Mouse (Mus musculus) urinary bladder, adult 2 months (tissue): ENCODE data around the gene Zbtb48. TPM values are rescaled to one million over a fixed set of nuclear protein-coding genes. Genes with fewer than 3 reads are reported as not detected.

Source experiments
- DNase-seq: peaks from one replicate; pipeline ENCODE4 v3.0.0; 2022; ENCODE audit warnings: low spot score
- polyA plus RNA-seq: library from polyadenylated mRNA; depleted of rRNA; stranded (reverse); fragments of >200 nt; gene quantifications from 2 replicates; pipeline ENCODE4 v1.2.3, GENCODE M21; 2012

Gene Zbtb48
- polyA plus RNA-seq, 1 experiment = 16.0 TPM

DNA sequence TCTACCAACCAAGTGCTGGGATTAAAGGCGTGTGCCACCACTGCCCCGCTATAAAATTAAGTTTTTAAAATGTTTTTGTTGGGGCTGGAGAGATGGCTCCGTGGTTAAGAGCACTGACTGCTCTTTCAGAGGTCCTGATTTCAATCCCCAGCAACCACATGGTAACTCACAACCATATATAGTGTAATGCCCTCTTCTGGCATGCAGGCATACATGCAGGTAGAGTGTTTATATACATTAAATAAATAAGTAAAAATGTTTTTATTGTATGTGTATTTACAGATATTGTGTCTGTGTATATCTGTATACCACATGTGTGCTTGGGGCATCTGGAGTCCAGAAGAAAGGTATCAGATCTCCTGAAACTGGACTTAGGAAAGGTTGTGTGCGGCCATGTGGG lies 26.1 kb downstream of the Zbtb48 start:
- DNase-seq = no peak

DNA sequence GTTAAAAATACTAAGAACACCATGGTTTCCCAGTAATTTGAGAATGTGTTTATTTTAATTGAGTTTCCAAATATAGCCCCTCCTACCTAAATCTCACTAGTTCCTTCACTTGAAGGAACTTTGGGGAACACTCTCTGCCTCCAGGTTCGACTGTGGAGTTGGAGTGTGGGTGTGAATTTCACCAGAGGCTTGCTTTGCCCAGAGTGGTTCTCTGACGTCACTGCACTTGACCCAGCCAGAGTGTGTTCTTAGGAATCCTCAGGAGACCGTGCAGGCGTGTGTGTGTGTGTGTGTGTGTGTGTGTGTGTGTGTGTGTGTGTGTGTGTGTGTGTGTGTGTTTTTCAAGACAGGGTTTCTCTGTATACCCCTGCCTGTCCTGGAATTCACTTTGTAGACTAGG lies 26.6 kb downstream of the Zbtb48 start:
- DNase-seq = no peak

DNA sequence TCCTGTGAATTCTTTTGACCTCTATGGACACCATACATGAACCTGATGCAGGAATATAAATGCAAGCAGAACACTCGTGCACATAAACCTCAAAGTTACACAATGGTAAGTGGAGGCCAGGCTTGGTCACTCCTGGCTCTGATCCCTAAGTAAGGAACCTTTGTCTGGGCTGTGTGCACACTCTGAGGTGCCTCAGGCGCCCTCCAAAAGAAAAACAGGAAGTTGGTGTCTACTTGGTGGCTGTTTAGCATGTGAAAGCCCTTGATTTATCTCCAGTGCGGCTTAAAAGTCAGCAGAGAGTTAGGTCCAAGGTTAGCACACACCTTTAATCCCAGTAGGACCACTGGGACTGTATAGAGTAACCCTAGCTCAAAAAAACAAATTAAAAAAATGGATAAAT lies 28.0 kb downstream of the Zbtb48 start:
- DNase-seq = no peak

DNA sequence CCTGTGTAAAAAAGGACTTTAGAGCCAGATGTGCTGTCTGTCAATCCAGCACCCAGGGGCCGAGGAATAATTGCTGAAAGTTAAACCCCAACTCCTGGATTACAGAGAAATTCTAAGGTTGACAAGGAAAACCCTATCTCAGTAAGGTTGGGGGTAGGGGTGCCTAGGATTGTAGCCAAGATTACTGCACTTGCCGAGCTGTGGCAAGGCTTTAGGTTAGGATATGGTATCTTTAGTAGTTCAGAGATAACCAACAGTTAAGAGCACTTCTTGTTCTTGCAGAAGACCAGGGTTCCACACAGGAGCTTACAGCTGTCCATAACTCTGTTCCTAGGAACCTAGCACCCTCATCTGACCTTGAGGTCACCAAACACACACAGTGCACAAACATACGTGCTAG lies 29.8 kb downstream of the Zbtb48 start:
- DNase-seq = no peak

DNA sequence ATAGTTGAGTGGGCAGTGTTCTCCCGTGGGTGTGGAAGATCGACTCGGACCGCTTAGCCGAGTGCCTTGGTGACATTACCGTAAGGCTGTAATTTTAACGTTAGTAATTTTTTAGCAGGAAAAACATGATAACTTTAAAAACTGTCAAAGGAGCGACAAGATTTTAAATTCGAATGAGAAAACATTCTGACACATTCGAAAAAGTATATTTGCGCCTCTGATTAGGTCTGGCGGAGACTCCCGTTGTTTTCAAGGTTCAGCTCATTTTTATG lies 30.6 kb downstream of the Zbtb48 start:
- no peak for DNase-seq

DNA sequence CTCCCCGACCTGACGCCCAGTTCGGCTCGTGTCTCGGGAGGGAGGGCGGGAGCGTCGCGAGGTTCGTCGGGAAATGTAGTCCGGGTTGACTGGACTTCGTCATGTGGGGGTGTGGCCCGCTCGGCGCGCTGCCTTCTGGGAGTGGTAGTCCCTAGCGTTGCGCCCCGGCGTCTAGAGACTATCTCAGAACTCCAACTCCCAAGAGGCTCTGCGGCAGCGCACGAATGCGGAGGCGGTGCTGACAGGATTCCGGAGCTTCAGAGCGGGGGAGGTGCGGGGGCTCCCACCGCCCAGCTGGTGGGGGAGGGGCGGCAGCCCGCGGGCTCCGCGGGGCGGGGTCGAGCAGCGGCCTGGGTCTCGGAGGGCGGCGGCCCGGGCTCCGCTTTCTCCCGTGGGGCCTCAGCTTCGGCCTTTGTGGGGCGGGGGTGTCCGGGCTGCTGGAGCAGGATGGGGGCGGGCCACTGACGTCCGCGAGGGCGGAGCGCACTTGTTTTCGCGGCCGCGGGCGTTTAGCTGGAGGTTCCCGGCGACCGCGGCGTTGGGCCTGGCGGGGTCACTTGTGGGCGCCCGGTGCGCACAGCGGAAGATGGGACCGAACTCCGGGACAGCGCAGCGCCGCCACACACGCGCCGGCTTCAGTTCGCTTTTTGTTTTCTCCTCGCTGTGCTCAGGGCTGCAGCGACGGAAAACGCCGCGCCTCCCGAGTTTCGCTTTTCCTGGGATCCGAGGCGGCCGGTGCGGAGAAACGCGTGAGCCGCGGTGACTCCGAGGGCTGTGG lies 31.1 kb downstream of the Zbtb48 start, which contains the start of gene Phf13:
TSS of gene Phf13 (minus strand) at position 86 of the 778 bp plus-strand sequence.
- DNase-seq = peak; percentile 97

DNA sequence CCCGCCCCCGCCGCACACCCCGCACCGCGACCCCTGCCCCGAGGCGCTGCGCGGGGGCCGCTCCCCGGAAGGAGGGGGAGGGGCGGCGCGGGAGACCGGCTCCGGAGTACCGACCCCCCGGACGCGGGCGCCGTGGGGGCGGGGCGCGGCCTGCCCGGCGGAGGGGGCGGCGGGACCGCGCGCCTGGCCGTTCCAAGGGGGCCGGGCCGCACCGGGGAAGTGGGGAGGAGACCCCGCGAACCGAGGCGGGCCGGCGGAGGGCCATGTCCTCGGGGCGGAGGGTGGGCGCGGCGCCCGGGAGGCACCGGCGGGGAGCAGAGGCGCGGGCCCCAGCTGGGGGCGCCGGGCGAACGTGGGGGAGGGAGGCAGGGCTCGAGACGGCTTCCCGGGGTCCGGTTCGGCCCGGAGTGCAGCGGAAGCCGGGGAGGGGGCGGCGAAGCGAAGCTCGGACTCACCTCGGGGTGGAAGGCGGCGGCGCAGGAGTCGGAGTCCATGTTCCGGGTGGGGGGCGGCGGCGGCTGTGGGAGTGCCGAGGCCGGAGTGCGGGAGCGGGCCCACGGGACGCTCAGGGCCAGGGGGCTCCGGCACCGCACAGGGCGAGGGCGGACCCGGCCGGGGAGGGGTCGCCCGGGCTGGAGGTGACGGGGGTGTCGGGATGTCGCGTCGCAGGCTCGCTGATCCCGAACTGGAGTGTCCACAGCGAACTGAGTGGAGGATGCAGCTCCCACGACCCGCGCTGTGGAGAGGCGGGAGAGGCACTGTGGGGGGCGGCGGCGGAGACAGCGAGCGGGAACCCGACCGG lies 31.9 kb downstream of the Zbtb48 start:
- DNase-seq = no peak

DNA sequence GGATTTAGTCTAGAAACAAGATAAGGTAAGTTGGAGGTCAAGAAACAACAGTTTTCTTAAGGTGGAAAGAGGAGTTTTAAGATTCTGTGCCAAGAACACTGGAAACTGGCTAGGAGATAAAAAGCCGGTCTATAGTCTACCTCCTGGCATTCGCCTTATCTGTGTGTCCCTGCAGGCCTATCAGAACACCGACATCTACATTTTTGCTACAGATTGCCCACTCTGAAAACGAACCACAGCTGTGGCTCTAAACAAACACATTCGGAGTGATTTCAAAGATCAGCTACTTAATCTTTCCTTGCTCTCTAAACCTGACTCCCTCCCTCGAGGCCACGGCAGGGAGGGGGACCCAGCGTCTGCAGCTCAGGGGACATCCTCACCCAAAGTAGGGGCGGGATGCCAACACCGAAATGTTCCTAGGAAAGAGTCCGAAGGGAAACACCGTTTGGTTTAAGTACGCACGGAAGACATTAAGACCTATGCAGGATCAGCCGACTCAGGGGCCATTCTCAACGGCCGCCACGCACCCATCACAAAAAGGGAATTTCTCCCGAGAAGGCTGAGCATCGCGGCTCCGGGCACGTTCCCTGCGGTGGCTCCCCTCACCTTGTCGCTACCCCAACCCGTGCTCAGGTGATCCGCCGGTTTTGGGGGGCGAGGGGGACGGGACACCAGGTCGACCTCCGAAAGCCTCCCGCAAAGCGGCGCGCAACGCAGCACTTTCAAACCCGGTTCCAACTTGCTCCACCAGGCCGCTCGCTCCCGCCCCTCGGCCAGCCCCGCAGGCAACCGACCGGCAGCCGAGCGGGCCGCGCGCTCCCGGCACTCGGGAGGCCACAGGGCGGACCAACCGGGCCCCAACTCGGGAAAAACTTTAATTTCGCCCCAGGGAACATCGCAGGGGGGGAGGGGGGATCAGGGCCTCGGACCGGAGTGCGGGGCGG lies 33.0 kb downstream of the Zbtb48 start:
- DNase-seq = no peak

DNA sequence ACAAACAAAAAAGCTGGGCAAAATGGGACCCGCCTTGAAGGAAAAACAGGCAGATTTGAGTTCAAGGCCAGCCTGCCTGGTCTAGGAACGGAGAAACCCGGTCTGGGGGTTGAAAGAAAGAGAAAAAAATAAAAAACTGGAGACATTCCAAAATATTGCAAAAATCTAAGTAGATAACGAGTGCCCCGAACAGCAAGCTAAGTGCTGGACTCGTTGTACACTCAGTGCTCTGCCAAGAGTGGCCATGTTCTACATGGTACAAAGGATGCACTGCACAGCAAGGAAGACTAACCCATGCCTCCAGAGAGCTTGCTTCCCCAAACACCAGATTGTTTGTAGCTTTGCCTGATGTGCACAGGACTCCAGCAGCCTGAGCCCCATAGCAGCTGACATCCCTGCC lies 34.4 kb downstream of the Zbtb48 start:
- no peak for DNase-seq

DNA sequence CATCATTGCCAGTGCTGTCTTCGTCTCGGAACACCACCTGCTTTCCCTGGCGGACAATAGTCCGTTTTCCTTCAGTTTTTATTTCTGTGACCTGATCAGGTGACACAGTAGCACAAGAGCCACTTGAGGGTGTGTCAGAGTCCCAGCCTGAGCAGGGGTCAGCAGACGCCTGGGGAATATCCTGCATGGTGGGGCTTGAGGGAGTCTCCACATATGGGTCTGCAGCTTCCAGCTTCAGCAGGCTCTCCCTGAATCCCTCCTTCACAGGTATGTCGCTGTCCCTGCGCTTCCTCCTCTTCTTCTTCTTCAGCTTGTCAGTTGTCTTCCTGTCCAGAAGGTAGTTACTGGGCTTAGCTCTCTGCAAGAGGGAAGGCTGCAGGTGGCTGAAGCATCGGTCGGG lies 35.4 kb downstream of the Zbtb48 start:
- no peak for DNase-seq

DNA sequence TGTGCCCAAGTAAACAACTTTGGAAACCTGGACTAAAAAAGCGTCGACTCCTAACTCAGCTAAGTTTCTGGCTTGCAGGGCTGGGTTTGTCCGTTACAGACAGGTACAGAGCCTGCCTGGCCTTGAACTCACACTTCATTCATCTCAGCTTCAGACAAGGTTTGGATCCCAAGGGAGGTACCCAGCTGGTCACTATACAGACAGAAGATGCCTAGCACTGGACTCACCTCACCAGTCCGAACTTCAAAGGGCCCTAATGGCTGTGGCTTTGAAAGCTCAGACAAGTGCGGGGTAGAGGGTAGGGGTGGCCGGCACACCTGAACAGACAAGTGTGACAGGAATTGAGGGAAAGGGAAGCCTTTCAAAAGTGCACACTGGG lies 38.4 kb downstream of the Zbtb48 start:
- no peak for DNase-seq

DNA sequence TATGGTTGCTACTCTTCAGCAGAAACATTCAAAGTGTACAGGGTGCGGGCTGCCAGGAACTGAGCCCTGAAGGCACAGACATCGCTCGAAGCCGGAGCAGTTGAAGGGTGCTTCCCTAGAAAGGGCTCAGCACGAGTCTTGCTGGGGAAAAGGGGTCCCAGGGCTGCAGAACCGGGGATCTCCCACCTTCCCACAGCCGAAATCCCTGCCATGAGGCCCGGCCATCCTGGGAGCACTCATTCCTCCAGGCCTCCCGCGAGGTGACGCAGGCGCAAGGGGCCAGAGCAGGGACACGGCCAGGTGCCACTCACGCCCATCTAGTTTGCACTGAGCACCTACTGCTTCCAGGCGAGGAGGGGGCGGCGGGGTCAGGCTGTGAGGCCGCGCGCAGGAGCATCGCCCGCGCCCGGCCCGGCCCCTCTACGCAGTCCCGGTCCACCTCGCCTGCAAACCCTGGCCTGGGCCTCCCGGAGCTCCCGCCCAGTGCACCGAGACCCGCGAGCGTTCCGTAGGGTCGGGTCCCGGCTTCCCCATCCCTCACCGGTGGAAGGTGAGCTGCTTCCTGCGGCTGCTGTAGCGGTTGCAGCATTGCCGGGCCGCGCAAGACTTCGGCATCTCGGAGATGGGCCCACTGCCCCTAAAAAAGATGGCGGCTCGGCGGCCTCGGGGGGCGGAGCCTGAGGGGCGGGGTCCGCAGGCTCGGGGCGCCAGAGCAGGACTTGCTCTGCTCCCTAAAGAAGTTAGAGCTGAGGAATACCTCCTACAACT lies 38.9 kb downstream of the Zbtb48 start, which contains the start of gene Thap3:
TSS of gene Thap3 (minus strand) at position 656 of the 768 bp plus-strand sequence.
- peak; percentile 76 for DNase-seq

DNA sequence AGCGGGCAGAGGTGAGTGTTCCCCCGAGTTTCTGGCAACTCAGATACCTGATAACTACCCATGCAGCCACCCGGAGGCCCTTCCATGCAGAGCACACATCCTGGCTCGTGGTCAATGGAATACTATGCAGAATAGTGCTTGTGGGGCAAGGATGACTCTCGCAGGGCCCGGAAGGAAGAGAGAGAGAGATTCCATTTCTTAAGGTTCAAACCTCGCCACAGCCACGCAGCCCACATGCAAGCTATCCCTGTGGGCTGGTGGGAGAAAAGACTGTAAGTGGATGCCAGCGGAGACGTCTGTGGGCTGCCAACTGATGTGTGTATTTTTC lies 39.5 kb downstream of the Zbtb48 start:
- DNase-seq = no peak

DNA sequence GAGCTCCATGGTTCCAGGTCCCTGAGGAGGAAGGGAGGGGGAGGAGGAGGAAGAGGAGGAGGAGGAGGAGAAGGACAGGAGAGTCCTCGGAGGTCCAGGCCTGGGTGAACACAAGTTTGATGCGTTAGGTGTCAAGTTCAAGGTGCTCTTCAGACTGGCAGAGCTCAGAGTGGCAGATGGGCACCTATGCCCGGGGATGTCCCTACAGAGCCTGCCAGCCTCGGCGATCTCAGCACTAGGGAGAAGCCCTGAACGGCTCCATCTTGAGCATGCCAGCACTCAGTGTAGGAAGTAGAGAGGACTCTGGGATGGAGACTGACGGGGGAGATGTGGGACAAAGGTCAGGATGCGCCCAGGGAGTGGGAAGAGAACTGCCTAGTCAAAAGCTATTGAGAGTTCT lies 40.8 kb downstream of the Zbtb48 start:
- DNase-seq = no peak

DNA sequence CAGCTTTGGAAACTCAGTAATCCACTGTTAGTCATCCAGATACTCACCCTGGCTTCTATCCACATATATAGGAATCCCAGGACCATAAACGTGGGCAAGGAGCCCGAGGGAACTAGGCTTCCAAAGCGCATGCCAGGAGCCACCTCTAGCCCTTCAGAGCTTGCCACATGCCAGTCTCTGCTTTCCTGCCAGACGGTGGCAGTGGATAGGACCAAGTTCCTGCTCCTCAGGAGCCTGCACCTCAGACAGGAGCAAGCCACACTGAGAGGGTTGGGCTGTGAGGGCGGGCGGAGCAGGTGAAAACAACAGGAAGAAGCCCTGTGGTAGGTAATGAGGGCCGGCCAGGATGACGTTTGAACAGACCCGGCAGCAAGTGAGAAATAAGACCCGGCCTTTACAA lies 41.6 kb downstream of the Zbtb48 start:
- DNase-seq = no peak

DNA sequence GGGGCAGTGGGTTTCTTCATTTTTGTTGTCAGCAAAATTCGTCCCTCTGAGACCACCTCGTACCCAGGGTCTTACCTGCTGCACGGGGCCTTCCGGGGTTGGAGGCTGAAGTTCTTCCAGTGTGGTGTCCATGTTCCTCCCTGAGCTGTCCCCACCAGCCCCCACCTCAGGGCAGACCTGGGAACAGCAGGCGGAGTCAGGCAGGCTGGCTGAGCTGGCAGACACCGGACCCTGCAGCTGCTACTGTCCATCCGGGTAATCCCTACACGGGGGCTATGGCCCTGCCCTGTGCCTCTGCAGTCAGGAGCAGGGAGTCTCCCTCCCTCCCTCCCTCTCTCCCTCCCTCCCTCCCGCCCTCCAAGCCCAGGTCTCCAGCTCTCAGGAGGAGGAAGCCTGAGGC lies 43.9 kb downstream of the Zbtb48 start:
- DNase-seq = no peak

DNA sequence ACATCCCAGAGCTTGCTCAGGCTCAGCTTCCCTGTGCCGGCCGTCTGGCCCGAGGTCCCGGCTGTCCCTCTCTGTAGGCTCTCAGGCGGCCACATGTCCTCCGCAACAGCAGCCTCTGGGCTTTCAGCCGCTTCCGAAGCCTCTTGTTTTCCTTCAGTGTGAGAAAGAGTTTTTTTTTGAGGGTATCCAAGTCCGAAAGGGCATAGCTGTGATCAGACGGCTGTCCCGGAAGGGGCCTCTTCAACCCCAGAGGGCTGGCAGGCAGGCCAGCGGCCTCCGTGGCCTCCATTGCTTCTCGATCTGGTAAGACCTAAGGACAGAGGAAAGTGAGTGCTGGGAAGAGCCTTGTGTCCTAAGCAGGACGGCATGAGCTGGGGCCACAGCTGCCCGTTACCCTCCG lies 44.4 kb downstream of the Zbtb48 start:
- no peak for DNase-seq

DNA sequence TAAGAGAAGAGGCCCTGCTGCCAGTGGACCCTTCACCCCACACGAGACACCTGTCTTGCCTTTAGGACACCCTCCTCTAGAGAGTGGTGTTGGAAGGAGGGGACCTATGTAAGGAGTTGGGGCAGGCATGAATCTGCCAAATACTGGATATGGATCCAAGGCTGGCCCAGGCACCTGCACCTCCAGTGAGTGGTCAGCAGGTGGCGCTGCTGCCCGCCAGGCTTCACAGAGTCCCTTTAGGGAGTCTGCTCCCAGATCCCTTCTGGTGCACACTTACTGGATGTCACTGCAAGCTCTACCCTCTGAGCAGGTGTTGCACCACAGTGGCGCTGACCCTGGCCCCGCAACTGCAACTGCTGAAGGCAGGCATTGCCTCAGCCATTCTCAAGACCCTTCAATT lies 46.1 kb downstream of the Zbtb48 start:
- peak; percentile 71 for DNase-seq

DNA sequence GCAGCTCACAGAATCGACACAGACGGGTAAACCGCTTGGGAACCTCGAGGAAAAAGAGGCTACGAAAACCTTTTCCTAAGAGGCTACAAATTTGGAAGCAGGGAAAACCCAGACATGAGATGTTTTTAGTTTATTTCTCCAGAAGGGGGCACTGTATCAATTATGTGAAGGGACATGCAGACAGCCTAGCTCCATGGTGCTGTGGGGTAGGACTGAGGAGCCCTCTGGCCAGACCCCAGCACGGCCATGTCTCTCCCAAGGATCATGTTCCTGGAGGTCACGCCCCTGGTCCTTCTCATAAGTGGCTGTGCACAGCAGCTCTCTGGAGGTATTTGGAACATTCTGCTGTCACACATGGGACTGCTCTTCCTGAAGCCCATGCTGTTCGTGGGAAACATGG lies 46.8 kb downstream of the Zbtb48 start:
- no peak for DNase-seq

DNA sequence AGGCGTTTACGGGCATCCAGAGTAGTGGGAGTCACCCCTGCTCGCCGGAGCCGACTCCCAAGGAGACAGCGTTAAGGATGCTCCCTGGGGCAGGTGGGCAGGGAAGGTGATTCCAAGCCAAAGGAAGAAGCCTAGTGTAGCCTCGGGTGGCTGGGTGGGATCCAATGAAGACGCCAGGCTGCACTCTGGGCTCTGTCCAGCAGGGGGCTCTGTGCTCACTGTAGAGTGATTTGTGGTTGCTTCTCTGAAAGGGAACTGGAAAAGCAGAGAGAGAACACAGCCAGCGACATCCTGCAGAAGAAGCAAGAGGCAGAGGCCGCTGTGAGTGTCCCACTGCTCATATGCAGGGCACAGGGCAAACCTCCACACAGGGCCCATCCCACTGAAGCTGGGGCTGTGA lies 49.7 kb downstream of the Zbtb48 start:
- peak; percentile 60 for DNase-seq

DNA sequence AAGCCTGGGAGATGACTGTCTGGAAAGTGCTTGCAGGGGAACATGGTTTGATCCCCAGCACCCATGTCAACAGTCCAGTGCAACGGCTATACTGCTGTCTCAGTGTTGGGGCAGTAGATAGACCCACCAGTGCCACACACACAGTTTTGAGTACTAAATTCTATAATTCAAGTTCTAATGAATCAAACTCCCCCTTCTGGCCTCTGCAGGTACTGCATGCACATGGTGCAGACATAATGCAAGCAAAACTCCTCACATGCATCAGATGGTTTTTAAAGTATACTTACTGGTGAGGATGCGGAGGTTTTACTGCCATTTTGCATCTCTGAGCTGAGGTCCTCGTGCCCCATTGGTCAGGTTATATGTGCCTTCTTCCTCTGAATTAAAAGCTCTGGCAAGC lies 52.0 kb downstream of the Zbtb48 start:
- no peak for DNase-seq
